Mouse (Mus musculus): Measurements from ENCODE around the gene Tmem132c.

Gene Tmem132c

GRCm38 (mm10) chr5:127609191-127609714, 367.6 kb downstream of the Tmem132c start:
- no peak for DNase-seq (ENCODE audit: low spot score)

- DNase-seq (ENCODE audit: low spot score): no peak
Measured at GRCm38 (mm10) chr5:127610787-127611509, 369.3 kb downstream of the Tmem132c start.

- DNase-seq (ENCODE audit: low spot score): no peak
Measured at GRCm38 (mm10) chr5:127611881-127612280, 370.3 kb downstream of the Tmem132c start.

- DNase-seq (ENCODE audit: low spot score): no peak
Measured at GRCm38 (mm10) chr5:127612397-127612796, 370.8 kb downstream of the Tmem132c start.

All from yolk sac, embryonic 10.5 days (tissue).